Mouse (Mus musculus) liver, postnatal 0 days (tissue): ENCODE results near the gene Tmem169.

Experiments
- CTCF ChIP-seq: sonication (generic); IDR thresholded peaks from 2 replicates; pipeline ENCODE4 v1.5.1; 2016; ENCODE audit warnings: antibody characterized with exemption, low read depth
- EP300 ChIP-seq: IDR thresholded peaks from 2 replicates; pipeline ENCODE4 v1.6.1; 2016; ENCODE audit warnings: antibody characterized with exemption, low read depth, mild to moderate bottlenecking

- TF ChIP-seq CTCF (no peak), EP300 (no peak)
These were observed 54.2 kb downstream of the Tmem169 start for GRCm38 (mm10) chr1:72338341-72338740.
